Mouse (Mus musculus): ENCODE measurements around the gene Synpo2. TPM values are rescaled to one million over a fixed set of nuclear protein-coding genes. Genes with fewer than 3 reads are reported as not detected.

The Synpo2 gene
- polyA plus RNA-seq, 1 experiment from 2014 or later, result 2.0 TPM

GRCm38 (mm10) chr3:123095111-123095510, 140.8 kb downstream of the Synpo2 start:
- no peak overlapping the region for H3K4me3 ChIP-seq (replicated peaks; ENCODE audit: low read length)
- DNase-seq (ENCODE audit: low spot score) (no peak), ATAC-seq (ENCODE audit: low FRiP score) (no peak)
- 98% methylated on average over 2 of the region's 2 CpGs for WGBS
- no peaks in the 10 kb centered on the region for H3K9me3 ChIP-seq (ENCODE audit: control insufficient read depth, low read length)
- H3K27me3 ChIP-seq (ENCODE audit: control insufficient read depth, insufficient read depth, low read length), result no peaks in the 10 kb centered on the region
- H3K4me1 ChIP-seq (replicated peaks; ENCODE audit: control insufficient read depth, insufficient read depth, low read length), result peaks cover 4% of the 10 kb centered on the region; the same call in 1 of the 2 replicates
- no peak overlapping the region for H3K4me2 ChIP-seq (replicated peaks)
- H3K36me3 ChIP-seq (replicated peaks; ENCODE audit: control insufficient read depth, insufficient read depth), result no peaks in the 10 kb centered on the region
- H3K9ac ChIP-seq, result no peak overlapping the region
- no peak overlapping the region for H3K27ac ChIP-seq

DNA sequence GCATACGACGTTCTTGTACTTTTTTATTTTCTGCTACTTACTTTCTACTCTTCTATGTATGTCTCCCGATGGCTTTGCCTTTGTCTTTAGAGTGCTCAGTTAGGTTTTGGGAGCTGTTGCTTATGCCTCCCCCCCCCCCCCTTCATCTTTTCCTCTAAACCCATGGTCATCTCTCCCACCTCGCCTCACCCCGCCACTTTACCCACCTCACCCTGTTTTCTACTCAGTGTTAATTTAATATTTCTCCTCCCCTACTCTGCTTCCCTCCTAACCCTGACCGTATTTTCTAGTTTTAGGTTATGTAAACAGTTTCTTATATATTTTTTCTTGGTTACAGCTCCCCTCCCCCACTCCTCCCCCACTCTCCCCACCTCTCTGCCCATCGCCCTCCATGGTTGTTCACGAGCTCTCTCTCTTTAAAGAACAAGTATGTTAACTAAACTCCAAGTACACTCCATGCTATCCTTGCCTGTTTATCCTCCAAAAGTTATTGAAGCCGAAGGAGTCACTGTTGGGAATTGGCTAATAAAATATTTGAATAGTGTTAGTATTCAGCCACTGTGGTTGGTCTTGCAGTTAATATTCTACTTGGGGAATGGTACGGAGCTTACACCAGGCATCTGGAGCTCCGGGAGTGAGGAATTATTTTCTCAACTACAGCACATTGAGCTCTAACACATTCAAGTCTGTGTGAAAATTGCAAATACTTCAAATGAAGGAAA, 142.1 kb downstream of the Synpo2 start:
- Histone ChIP-seq H3K4me3 (replicated peaks; ENCODE audit: low read length) (no peak overlapping the region), H3K4me2 (replicated peaks) (no peak overlapping the region), H3K9ac (no peak overlapping the region), H3K27ac (no peak overlapping the region), H3K9me3 (ENCODE audit: control insufficient read depth, low read length) (no peaks in the 10 kb centered on the region), H3K36me3 (replicated peaks; ENCODE audit: control insufficient read depth, insufficient read depth) (no peaks in the 10 kb centered on the region), H3K4me1 (replicated peaks; ENCODE audit: control insufficient read depth, insufficient read depth, low read length) (peaks cover 4% of the 10 kb centered on the region; the same call in 1 of the 2 replicates), H3K27me3 (ENCODE audit: control insufficient read depth, insufficient read depth, low read length) (no peaks in the 10 kb centered on the region)
- no peak for DNase-seq (ENCODE audit: low spot score)
- ATAC-seq (ENCODE audit: low FRiP score), result no peak
- 78% methylated on average over 11 of the region's 11 CpGs for WGBS

- Histone ChIP-seq H3K27ac (0 out of 2 replicates have a peak overlapping the region, but pooled peaks have one; percentile 32), H3K4me3 (replicated peaks; ENCODE audit: low read length) (no peak overlapping the region), H3K27me3 (ENCODE audit: control insufficient read depth, insufficient read depth, low read length) (no peaks in the 10 kb centered on the region), H3K36me3 (replicated peaks; ENCODE audit: control insufficient read depth, insufficient read depth) (no peaks in the 10 kb centered on the region), H3K4me2 (replicated peaks) (no peak overlapping the region), H3K9me3 (ENCODE audit: control insufficient read depth, low read length) (no peaks in the 10 kb centered on the region), H3K4me1 (replicated peaks; ENCODE audit: control insufficient read depth, insufficient read depth, low read length) (peaks cover 4% of the 10 kb centered on the region; the same call in 1 of the 2 replicates), H3K9ac (no peak overlapping the region)
- 48% methylated on average over 12 of the region's 12 CpGs for WGBS
- ATAC-seq (ENCODE audit: low FRiP score) (peak; percentile 65; the same call in 1 of the 2 replicates), DNase-seq (ENCODE audit: low spot score) (peak; percentile 52)
Observed at GRCm38 (mm10) chr3:123092913-123093639, 142.9 kb downstream of the Synpo2 start.

DNA sequence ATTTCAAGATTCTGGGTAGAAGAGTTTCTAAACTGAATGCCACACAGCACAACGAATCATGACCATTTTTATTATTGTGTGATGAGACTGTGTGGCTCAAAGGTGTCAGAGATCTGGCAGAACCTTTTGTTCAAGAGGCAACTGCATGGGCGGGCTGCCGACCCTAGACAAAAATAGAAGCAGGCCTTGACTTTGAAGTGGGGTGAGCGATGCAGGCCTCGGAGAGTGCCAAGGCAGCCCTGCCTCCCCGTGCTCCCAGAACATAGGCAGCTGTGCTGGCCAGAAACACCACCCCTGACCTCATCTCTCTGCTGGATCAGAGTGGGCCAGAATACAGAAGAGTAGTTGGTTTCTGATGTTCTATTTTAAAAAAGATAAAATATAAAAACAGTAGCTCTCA, 143.5 kb downstream of the Synpo2 start:
- Histone ChIP-seq H3K9me3 (ENCODE audit: control insufficient read depth, low read length) (no peaks in the 10 kb centered on the region), H3K4me2 (replicated peaks) (no peak overlapping the region), H3K27ac (0 out of 2 replicates have a peak overlapping the region, but pooled peaks have one; percentile 32), H3K36me3 (replicated peaks; ENCODE audit: control insufficient read depth, insufficient read depth) (no peaks in the 10 kb centered on the region), H3K9ac (no peak overlapping the region), H3K4me1 (replicated peaks; ENCODE audit: control insufficient read depth, insufficient read depth, low read length) (peaks cover 4% of the 10 kb centered on the region; the same call in 1 of the 2 replicates), H3K27me3 (ENCODE audit: control insufficient read depth, insufficient read depth, low read length) (no peaks in the 10 kb centered on the region), H3K4me3 (replicated peaks; ENCODE audit: low read length) (no peak overlapping the region)
- DNase-seq (ENCODE audit: low spot score) (no peak), ATAC-seq (ENCODE audit: low FRiP score) (no peak)
- 55% methylated on average over 6 of the region's 6 CpGs for WGBS

DNA sequence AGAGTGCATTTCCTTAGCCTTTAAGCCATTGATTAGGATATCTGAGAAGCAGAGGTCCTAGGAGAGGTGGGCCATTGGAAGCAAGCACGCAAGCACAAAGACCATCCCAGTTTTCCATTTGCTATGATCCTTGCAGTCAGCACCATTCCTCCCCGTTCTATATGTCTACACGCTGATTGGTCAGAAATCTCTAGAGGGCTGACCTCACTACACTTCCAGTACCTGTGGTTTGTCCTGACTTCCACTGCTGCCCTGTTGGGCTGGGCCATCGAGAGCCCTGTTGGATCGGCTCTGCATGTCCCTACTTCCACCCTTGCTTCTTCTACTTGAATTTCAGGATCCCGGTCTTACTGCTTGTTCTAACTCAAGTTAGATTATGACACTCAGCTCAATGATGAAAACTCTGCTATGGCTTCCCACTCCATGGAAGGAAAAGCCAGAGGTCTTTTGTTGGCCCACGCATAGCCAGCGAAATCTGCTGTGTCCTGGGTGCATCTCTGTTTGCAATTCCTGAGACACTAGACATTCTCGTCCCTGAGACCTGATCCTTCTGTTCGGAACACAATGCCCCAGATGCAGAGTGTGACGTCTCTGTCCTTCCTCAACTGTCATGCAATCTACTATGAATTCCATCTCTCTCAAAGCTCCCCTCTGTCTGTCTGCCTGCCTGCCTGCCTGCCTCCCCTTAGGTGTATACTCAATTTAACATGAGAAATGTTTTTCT, 146.5 kb downstream of the Synpo2 start:
- Histone ChIP-seq H3K27me3 (ENCODE audit: control insufficient read depth, insufficient read depth, low read length) (no peaks in the 10 kb centered on the region), H3K4me2 (replicated peaks) (no peak overlapping the region), H3K36me3 (replicated peaks; ENCODE audit: control insufficient read depth, insufficient read depth) (no peaks in the 10 kb centered on the region), H3K9ac (no peak overlapping the region), H3K4me1 (replicated peaks; ENCODE audit: control insufficient read depth, insufficient read depth, low read length) (peaks cover 4% of the 10 kb centered on the region; the same call in 1 of the 2 replicates), H3K4me3 (replicated peaks; ENCODE audit: low read length) (no peak overlapping the region), H3K9me3 (ENCODE audit: control insufficient read depth, low read length) (no peaks in the 10 kb centered on the region), H3K27ac (no peak overlapping the region)
- WGBS, result 86% methylated on average over 11 of the region's 11 CpGs
- DNase-seq (ENCODE audit: low spot score), result no peak
- no peak for ATAC-seq (ENCODE audit: low FRiP score)

DNA sequence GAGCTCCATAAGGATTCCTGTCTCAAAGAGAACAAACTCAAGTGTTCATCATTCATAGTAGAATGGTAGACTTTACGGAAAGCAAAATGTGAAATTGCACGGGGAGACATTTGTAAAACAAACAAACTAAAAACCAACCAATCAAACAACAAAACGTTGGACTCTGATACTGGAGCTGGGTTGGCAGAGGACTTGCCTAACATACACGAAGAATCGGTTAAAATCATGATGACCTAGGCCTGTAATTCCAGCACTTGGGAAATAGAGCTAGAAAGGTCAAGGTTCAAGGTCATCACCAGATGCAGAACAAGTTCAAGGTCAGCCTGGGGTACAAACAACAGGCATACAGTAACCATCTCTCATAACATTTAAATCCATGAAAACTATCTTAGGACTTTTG, 147.7 kb downstream of the Synpo2 start:
- H3K9me3 ChIP-seq (ENCODE audit: control insufficient read depth, low read length), result no peaks in the 10 kb centered on the region
- H3K4me1 ChIP-seq (replicated peaks; ENCODE audit: control insufficient read depth, insufficient read depth, low read length), result 0 out of 2 replicates have a peak, but pooled peaks cover 2% of the 10 kb centered on the region
- no peak overlapping the region for H3K9ac ChIP-seq
- H3K27me3 ChIP-seq (ENCODE audit: control insufficient read depth, insufficient read depth, low read length), result no peaks in the 10 kb centered on the region
- H3K36me3 ChIP-seq (replicated peaks; ENCODE audit: control insufficient read depth, insufficient read depth), result no peaks in the 10 kb centered on the region
- no peak overlapping the region for H3K4me3 ChIP-seq (replicated peaks; ENCODE audit: low read length)
- no peak overlapping the region for H3K27ac ChIP-seq
- WGBS, result 92% methylated on average over 5 of the region's 5 CpGs
- H3K4me2 ChIP-seq (replicated peaks), result no peak overlapping the region
- no peak for ATAC-seq (ENCODE audit: low FRiP score)
- DNase-seq (ENCODE audit: low spot score), result no peak

- Histone ChIP-seq H3K4me1 (replicated peaks; ENCODE audit: control insufficient read depth, insufficient read depth, low read length) (no peaks in the 10 kb centered on the region), H3K9ac (no peak overlapping the region), H3K9me3 (ENCODE audit: control insufficient read depth, low read length) (no peaks in the 10 kb centered on the region), H3K36me3 (replicated peaks; ENCODE audit: control insufficient read depth, insufficient read depth) (no peaks in the 10 kb centered on the region), H3K4me2 (replicated peaks) (no peak overlapping the region), H3K4me3 (replicated peaks; ENCODE audit: low read length) (no peak overlapping the region), H3K27me3 (ENCODE audit: control insufficient read depth, insufficient read depth, low read length) (no peaks in the 10 kb centered on the region), H3K27ac (no peak overlapping the region)
- ATAC-seq (ENCODE audit: low FRiP score) (no peak), DNase-seq (ENCODE audit: low spot score) (no peak)
- 85% methylated on average over 16 of the region's 16 CpGs for WGBS
Observed at GRCm38 (mm10) chr3:123085871-123086501, 150.0 kb downstream of the Synpo2 start.

GRCm38 (mm10) chr3:123081665-123082064, 154.3 kb downstream of the Synpo2 start:
- Histone ChIP-seq H3K4me2 (replicated peaks) (no peak overlapping the region), H3K36me3 (replicated peaks; ENCODE audit: control insufficient read depth, insufficient read depth) (no peaks in the 10 kb centered on the region), H3K4me1 (replicated peaks; ENCODE audit: control insufficient read depth, insufficient read depth, low read length) (no peaks in the 10 kb centered on the region; the same call in 1 of the 2 replicates), H3K27ac (no peak overlapping the region), H3K9ac (no peak overlapping the region), H3K4me3 (replicated peaks; ENCODE audit: low read length) (no peak overlapping the region), H3K27me3 (ENCODE audit: control insufficient read depth, insufficient read depth, low read length) (no peaks in the 10 kb centered on the region), H3K9me3 (ENCODE audit: control insufficient read depth, low read length) (no peaks in the 10 kb centered on the region)
- DNase-seq (ENCODE audit: low spot score) (no peak), ATAC-seq (ENCODE audit: low FRiP score) (no peak)
- 88% methylated on average over 3 of the region's 3 CpGs for WGBS
